Mouse (Mus musculus) thymus, postnatal 0 days (tissue): Measurements from ENCODE around the gene Tbk1. TPM values are rescaled to one million over a fixed set of nuclear protein-coding genes. Genes with fewer than 3 reads are reported as not detected.

Experiments used
- DNase-seq: peaks from one replicate; pipeline ENCODE4 v3.0.0-alpha.2; 2015; ENCODE audit warnings: low spot score
- microRNA-seq: library from miRNA; unstranded; fragments of <30 nt; microRNA quantifications from one replicate; pipeline ENCODE4, GENCODE M21; 2016; ENCODE audit warnings: borderline number of aligned reads
- polyA plus RNA-seq: library from polyadenylated mRNA; unstranded; fragments of >200 nt; fragmentation: Nextera tagmentation; extraction: Ambion mirVana; gene quantifications from 2 replicates; pipeline ENCODE4 v1.2.1, GENCODE M21; 2015

Gene Tbk1
- polyA plus RNA-seq, 1 experiment from 2014 or later, result 36.2 TPM

- DNase-seq, result no peak
Observed at GRCm38 (mm10) chr10:121500034-121500433, 86.6 kb downstream of the Tbk1 start.

GRCm38 (mm10) chr10:121499063-121499462 lies 87.5 kb downstream of the Tbk1 start:
- no peak for DNase-seq

- no peak for DNase-seq
Observed at GRCm38 (mm10) chr10:121498481-121498904, 88.1 kb downstream of the Tbk1 start.

- DNase-seq, result peak; percentile 33
Observed at GRCm38 (mm10) chr10:121497968-121498367, 88.6 kb downstream of the Tbk1 start.

GRCm38 (mm10) chr10:121496616-121497015 lies 90.0 kb downstream of the Tbk1 start:
- DNase-seq, result no peak

Small RNA genes lying within 50 kb of the gene (microRNA-seq; reads per million reads assigned to microRNA genes)
- not detected for gene Gm24330

Other genes starting within 250 kb of the Tbk1 start
- gene Tbc1d30, start 235.5 kb downstream of the Tbk1 start, polyA plus RNA-seq, result 0.25 and 0.37 TPM in 2 replicates
- 19.6 and 19.8 TPM in 2 replicates for gene Gns, start 221.7 kb downstream of the Tbk1 start, polyA plus RNA-seq
- 6.1 and 6.2 TPM in 2 replicates for gene Rassf3, start 110.4 kb downstream of the Tbk1 start, polyA plus RNA-seq
- gene Xpot, start 39.5 kb upstream of the Tbk1 start, polyA plus RNA-seq, result 32.9 and 35.1 TPM in 2 replicates
- 0.06 and 0.10 TPM in 2 replicates for gene D930020B18Rik, start 54.8 kb upstream of the Tbk1 start, polyA plus RNA-seq
- gene BC048403, start 153.2 kb upstream of the Tbk1 start, polyA plus RNA-seq, result 2.1 and 2.4 TPM in 2 replicates